Mouse (Mus musculus): ENCODE results near the gene Zfp286. TPM values are rescaled to one million over a fixed set of nuclear protein-coding genes. Genes with fewer than 3 reads are reported as not detected.

Gene Zfp286
- 1.7 TPM for polyA plus RNA-seq (2014; fragmentation: Illumina TruSeq; extraction: RNeasy Lipid Tissue Mini Kit (QIAGEN cat#74804); ENCODE audit: low read depth, low replicate concordance)

DNA sequence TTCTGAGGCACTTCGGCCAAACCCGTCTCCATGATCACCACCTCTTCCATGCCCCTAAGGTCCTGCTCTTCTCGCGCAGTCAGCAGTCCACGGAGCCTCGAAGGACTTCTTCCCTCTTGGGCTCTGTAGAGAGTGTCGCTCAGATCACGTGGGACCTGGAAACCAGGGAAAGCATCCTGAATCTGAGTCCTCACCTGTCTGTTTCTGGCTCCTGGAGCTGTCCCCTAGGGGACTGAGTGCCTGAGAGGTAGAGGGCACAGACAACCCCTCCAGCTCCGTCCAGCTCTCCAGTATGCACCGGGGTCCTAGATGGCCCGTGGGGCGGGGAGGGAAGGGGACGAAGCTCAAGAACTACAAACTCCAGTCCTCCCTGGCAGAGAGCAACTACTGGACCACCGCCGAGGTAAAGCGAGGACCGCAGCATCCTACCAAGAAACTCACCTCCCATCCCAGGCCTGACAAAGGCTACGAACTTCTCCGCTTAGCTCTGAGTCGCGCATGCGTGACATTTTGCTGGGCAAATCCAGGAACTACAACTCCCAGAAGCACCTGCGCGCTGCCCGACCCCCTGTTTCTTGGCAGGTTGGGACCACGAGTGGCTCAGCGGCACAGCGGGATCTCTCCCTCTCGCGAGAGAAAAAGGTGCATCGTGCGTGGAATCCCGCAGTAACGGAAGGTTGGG, at the start of gene Zfp286:
Zfp286 (minus strand) TSS at position 528 of the 682 bp plus-strand sequence.

DNA sequence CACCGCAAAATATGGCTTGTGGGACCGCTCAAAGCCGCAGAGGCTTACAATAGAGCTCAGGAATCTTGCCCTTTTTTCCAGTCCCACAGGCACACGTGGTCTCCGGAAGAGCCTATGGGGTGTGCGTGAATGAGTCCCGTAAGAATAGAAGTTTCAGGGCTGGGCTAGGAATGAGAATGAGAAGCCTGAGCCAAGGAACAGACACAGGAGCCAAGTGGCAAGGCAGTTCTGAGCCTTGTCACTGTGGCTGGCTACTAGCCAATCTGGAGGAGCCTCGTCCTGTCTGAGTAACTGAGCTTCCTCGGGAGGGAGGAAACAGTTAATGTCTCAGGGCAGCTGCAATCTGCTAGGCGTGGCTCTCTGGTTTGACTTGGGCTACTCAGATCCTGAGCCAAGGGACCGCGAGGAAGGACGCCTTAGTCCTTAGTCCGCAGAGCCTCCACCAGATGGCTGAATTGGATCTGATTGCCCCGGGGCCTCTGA, 30.8 kb upstream of the Zfp286 start, which contains the start of gene Trim16:
Trim16 (plus strand) TSS at position 173 of the 483 bp plus-strand sequence.

GRCm38 (mm10) chr11:62752780-62753179, 36.5 kb downstream of the Zfp286 start, which contains the start of gene Gm10428:
Gene Gm10428 (plus strand): TSS chr11:62753100.

DNA sequence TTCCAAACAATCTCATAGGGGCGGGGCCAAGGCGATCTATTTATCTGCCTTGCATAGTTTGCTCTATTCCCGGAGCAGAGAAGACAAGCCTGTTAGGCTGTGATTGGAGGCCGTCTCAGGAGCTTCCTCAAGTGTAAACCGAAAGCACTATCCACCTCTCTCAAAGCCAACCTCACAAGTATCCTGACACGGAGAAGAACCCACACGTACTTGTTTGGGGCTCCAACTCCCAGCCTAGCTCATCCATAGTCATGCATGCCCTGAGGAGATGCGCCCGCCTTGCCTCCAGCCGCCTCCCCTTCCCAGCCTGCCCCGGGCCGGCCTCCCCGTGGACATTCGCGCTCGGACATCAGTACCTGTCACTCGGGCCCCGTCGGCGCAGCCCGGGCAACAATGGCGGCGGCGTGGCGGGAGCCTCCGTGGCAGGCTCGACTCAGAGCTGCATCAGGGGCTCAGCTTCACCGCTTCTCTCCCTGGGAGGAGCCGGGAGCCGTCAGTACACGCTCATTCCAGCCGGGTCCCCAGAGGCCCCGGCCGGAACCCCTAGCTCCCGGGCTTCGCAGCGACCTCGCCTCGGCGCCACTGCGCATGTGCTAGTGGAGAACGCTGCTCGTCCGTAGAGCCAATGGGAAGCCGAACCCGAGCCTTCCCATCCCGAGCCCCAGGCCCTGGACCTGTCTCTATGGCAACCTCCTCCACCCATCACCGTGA, 57.8 kb downstream of the Zfp286 start, which contains the start of gene Zfp287:
Zfp287 (minus strand) TSS at position 595 of the 711 bp plus-strand sequence.

Other genes with a start within 250 kb of the Zfp286 start
- 40.9 TPM for gene Ubb, start 238.3 kb downstream of the Zfp286 start, polyA plus RNA-seq (2014; fragmentation: Illumina TruSeq; extraction: RNeasy Lipid Tissue Mini Kit (QIAGEN cat#74804); ENCODE audit: low read depth, low replicate concordance)
- not detected for gene Trpv2, start 215.0 kb downstream of the Zfp286 start, polyA plus RNA-seq (2014; fragmentation: Illumina TruSeq; extraction: RNeasy Lipid Tissue Mini Kit (QIAGEN cat#74804); ENCODE audit: low read depth, low replicate concordance)
- 3.5 TPM for gene Lrrc75a, start 140.9 kb downstream of the Zfp286 start, polyA plus RNA-seq (2014; fragmentation: Illumina TruSeq; extraction: RNeasy Lipid Tissue Mini Kit (QIAGEN cat#74804); ENCODE audit: low read depth, low replicate concordance)
- gene Mmgt2, start 140.8 kb downstream of the Zfp286 start, polyA plus RNA-seq (2014; fragmentation: Illumina TruSeq; extraction: RNeasy Lipid Tissue Mini Kit (QIAGEN cat#74804); ENCODE audit: low read depth, low replicate concordance): 15.0 TPM
- 1.7 TPM for gene Zfp287, start 57.6 kb downstream of the Zfp286 start, polyA plus RNA-seq (2014; fragmentation: Illumina TruSeq; extraction: RNeasy Lipid Tissue Mini Kit (QIAGEN cat#74804); ENCODE audit: low read depth, low replicate concordance)
- not detected for gene Gm10428, start 36.4 kb downstream of the Zfp286 start, polyA plus RNA-seq (2014; fragmentation: Illumina TruSeq; extraction: RNeasy Lipid Tissue Mini Kit (QIAGEN cat#74804); ENCODE audit: low read depth, low replicate concordance)
- gene Trim16, start 30.8 kb upstream of the Zfp286 start, polyA plus RNA-seq (2014; fragmentation: Illumina TruSeq; extraction: RNeasy Lipid Tissue Mini Kit (QIAGEN cat#74804); ENCODE audit: low read depth, low replicate concordance): 3.8 TPM
- gene Fbxw10, start 57.6 kb upstream of the Zfp286 start, polyA plus RNA-seq (2014; fragmentation: Illumina TruSeq; extraction: RNeasy Lipid Tissue Mini Kit (QIAGEN cat#74804); ENCODE audit: low read depth, low replicate concordance): 0.44 TPM
- 120 TPM for gene Tvp23b, start 90.0 kb upstream of the Zfp286 start, polyA plus RNA-seq (2014; fragmentation: Illumina TruSeq; extraction: RNeasy Lipid Tissue Mini Kit (QIAGEN cat#74804); ENCODE audit: low read depth, low replicate concordance)
- not detected for gene Cdrt4, start 161.7 kb upstream of the Zfp286 start, polyA plus RNA-seq (2014; fragmentation: Illumina TruSeq; extraction: RNeasy Lipid Tissue Mini Kit (QIAGEN cat#74804); ENCODE audit: low read depth, low replicate concordance)